Mouse (Mus musculus) ES-Bruce4 (cell line): Measurements from ENCODE around the gene 4930442H23Rik.
"Not testable (repeated sequence)": the region's sequence is repeated elsewhere in the genome, so short reads cannot be mapped to it uniquely, and the experiment has no call there.

Experiments
- CTCF ChIP-seq: IDR thresholded peaks from one replicate; pipeline ENCODE4 v1.8.1; 2011; ENCODE audit warnings: low read depth, low read length
- EP300 ChIP-seq: IDR thresholded peaks from 2 replicates; pipeline ENCODE4 v1.6.1; 2011; ENCODE audit warnings: low read depth, low read length; ENCODE audit not compliant: insufficient read depth
- POLR2A ChIP-seq: IDR thresholded peaks from one replicate; pipeline ENCODE4 v1.8.1; 2011; ENCODE audit warnings: low read length; ENCODE audit not compliant: insufficient read depth

DNA sequence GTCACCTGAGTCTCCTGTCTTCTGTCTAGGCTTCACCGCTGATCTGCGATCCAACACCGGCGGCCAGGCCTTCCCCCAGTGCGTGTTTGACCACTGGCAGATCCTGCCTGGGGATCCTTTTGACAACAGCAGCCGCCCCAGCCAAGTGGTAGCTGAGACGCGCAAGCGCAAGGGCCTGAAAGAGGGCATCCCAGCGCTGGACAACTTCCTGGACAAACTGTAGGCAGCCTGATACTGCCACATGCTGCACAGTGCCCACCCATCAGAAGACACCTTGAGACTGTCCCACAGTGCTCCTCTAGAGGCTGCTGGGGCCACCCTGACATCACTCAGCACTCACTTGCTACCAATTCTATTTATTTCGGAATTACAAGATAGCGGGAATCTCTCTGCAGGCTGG is 1.8 kb downstream of the 4930442H23Rik start:
- TF ChIP-seq EP300, CTCF, POLR2A: not testable (repeated sequence)
